Mouse (Mus musculus) gastrocnemius, postnatal 14 days (tissue): ENCODE measurements around the gene Hoxa10. TPM values are rescaled to one million over a fixed set of nuclear protein-coding genes. Genes with fewer than 3 reads are reported as not detected.

Experiments
- DNase-seq: peaks from one replicate; pipeline ENCODE4 v3.0.0; 2021; ENCODE audit warnings: mixed read lengths
- intact Hi-C: fragments of 180-260 bp; cut with DNase I; formaldehyde crosslinking; loops from one replicate; pipeline ENCODE4 v1.15.1; 2025; ENCODE audit warnings: low total_unique reads
- long read RNA-seq, 2 experiments: library from polyadenylated mRNA; stranded (forward); transcript quantifications; one replicate each; pipeline ENCODE4 v2.0.0; 2021
- total RNA-seq, 2 experiments: library from RNA; stranded (reverse); gene quantifications; 2 replicates each; pipeline ENCODE4 v1.2.3; 2021

Gene Hoxa10
- total RNA-seq = 10 to 100 TPM; 16.3 to 22.7 TPM
- long read RNA-seq, experiment 1, transcript Hoxa10-202 (2 exons, 2,565 nt) = minor isoform, 5 of 16 reads
- long read RNA-seq, experiment 1, transcript Hoxa10-201 (2 exons, 1,436 nt) = major isoform, 7 of 16 reads
- long read RNA-seq, experiment 1, partial matches to known transcripts = 0 of 16 reads
- long read RNA-seq, experiment 1, other reads (novel, unspliced or antisense) = 3 of 16 reads
- long read RNA-seq, experiment 2, transcript Hoxa10-202 (2 exons, 2,565 nt) = minor isoform, 12 of 37 reads
- long read RNA-seq, experiment 2, transcript Hoxa10-201 (2 exons, 1,436 nt) = major isoform, 16 of 37 reads
- long read RNA-seq, experiment 2, partial matches to known transcripts = 0 of 37 reads
- long read RNA-seq, experiment 2, other reads (novel, unspliced or antisense) = 8 of 37 reads

GRCm38 (mm10) chr6:52240389-52241000 lies at the start of gene Hoxa10:
Hoxa10 (minus strand) TSS chr6:52240854.
- intact Hi-C loops = no loop called here

DNA sequence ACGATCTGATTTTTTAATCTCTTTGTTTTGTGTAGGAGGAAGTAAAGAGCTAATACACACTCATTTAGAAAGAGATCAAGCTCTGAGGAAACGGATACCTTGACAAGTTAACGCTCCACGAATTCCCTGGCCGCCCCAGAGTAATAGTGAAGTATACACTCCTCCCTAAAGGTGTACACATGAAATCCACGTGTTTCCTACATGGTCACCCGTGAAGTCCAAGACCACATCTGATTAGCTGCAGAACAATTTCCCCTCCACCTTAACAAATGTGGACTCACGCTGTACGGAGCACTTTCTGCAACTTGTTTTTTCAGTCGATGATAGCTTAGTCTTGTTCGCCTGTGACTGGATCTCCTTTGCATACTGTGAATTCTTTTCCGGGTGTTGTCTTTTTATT lies 49.5 kb upstream of the Hoxa10 start:
- intact Hi-C loops = no loop called here
- DNase-seq = no peak

More at GRCm38 (mm10) chr6:52240389-52241000, at the start of gene Hoxa10:
- peak; percentile 93 for DNase-seq

GRCm38 (mm10) chr6:52283896-52284295 lies 43.2 kb upstream of the Hoxa10 start:
- intact Hi-C loops = no loop called here

DNA sequence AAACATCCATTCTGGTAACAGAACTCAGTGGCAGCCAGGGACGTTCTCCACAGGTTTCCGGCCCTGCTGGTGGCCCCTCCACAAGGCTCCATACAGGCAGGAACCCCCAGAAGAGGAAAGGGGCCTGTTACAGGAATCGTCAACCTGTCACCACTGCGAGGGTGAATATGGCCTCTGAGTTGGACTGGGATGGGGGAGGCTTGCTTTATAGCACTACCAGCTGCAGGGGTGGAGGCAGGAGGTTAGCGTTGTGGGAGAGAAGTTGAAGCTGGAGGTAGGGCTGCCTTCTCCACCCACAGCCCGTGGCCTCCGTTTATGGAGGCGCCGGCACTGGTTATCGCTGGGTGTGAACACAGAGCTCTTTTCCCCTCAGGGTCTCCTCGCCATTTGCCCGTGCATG lies 40.4 kb upstream of the Hoxa10 start:
- intact Hi-C loops = no loop called here
- DNase-seq = no peak

More at GRCm38 (mm10) chr6:52283896-52284295, 43.2 kb upstream of the Hoxa10 start:
- DNase-seq = no peak

DNA sequence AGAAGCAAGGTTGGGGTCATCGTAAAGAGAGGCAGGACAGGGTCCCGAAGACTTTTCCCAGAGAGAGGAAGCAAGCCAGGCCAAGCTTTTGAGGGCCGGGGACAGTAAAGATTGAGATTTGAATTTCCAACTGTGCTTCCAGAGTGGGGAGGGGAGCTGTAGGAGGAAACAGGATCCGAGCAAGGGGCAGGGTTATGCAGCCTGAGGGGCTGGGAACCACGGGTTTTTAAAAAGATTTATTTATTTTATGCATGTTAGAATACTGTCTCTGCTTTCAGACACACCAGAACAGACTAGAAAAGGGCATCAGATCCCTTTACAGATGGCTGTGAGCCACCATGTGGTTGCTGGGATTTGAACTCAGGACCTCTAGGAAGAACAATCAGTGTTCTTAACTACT lies 36.3 kb upstream of the Hoxa10 start:
- intact Hi-C loops = no loop called here
- no peak for DNase-seq

DNA sequence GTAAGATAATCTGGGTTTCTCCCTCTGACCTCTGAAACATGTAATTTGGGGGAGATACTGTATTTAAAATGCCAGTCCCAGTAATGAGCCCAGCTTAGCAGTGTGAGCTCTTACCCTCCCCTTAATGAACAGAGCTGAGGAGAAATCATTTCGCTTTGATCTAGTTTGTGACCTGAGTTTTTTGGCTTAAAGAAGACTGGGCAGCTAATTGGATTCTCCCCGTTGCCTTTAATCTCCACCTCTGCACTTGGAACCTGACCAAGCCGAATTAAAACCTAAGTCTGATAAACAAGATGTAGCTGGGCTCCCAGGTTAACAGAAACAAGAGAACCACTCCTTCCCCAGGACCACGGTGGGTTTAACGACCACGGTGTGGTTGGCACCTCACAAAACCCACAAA lies 35.7 kb upstream of the Hoxa10 start:
- intact Hi-C loops = no loop called here

GRCm38 (mm10) chr6:52275563-52276280 lies 35.1 kb upstream of the Hoxa10 start:
- intact Hi-C loops = no loop called here
- DNase-seq = no peak

More for the DNA sequence above, 35.7 kb upstream of the Hoxa10 start:
- no peak for DNase-seq

DNA sequence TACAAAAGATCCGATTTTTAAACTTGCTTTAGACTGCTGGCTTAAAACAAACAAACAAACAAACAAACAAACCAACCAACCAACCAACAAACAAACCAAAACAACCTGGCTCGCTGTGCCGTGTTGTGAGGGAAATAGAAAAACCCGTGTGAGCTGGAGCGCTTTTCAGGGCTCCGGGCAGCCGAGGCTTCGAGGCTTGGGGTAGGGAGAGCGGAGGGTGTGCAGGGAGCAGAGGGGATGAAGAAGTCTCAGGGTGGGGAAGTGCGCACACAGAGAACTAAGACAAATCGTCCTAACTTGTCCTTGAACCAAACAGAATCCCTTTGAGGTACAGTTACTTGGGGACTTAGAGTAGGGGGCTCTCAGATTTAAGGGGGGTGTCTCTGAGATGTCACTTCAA lies 33.9 kb upstream of the Hoxa10 start:
- no peak for DNase-seq
- intact Hi-C loops = no loop called here

DNA sequence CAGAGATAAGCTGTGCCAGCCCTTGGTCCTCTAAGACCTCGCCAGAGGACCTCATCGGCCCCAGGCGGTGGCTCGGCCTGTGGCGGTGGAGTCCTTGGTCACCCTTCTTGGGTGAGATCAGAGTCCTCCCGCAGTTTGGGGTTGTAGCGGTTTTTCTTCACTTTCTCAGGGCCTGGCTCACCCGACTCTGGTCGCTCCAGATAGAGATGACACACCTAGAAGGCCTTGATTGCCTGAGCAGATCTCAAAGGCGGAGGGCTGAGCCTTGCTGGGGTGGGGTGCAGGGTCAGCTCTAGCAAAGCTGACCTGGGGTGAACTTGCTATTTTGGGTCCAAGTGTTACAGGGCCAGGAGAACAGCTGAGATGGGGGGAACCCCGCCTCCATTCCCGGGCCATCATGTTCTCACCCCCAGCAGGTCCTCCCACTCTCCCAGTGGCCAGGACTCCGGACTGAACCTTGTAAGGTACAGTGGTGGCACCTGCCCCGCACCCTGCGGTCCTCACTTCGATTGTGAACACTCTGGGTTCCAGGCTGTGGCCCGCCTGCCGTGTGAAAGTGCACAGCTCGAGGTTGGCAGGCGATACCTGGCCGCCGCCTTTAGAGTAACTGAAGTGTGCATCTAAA lies 33.1 kb upstream of the Hoxa10 start:
- DNase-seq = no peak

GRCm38 (mm10) chr6:52272766-52273655 lies 32.4 kb upstream of the Hoxa10 start:
- intact Hi-C loops = no loop called here
- no peak for DNase-seq

More for the DNA sequence above, 33.1 kb upstream of the Hoxa10 start:
- intact Hi-C loops = no loop called here

DNA sequence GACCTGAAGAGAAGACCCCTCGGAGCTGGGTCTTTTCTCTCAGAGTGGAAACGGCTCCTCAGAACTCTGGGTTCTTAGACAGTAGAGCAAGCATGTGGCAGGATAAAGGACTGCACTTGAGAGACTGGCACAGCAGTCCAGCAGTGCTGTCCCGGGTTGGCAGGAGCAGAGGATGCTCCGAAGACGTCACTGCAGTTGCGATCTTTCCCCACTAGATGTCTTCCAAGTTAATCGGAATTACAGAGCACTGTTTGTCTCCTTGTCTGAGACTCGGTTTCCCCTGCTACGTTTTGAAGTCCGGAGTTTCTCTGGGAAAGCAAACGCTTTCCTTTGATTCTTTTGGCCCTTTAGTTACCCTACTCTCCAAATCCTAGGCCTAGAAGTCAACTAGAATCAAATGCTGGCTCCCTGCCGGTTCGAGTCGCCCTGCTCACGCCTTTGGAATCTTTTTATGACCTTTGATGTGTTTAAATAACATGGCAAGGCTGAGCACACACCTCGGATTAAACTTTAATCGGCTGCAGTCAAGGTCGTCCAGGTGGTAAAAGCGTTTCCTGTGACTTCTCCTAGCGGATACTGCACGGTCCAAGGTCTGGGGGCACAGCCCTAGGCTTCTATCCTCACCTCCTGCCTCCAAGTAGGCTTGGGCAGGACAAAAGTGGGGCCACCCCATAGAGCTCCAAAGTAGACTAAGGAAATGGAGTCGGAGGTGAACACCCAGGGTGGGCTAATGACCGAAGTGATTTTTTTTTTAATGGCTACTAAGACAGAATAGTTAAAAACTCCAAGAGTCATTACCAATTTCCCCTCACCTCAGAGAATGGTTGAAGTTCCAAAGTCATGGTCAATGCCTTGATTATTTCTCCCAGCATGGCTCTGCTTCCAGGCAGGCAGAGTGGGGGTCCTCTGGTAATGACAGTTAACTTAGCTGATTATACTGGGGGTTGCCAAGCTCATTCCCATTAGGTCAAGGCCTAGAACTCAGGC lies 30.1 kb upstream of the Hoxa10 start:
- DNase-seq = peak; percentile 56
- intact Hi-C loops = no loop called here

DNA sequence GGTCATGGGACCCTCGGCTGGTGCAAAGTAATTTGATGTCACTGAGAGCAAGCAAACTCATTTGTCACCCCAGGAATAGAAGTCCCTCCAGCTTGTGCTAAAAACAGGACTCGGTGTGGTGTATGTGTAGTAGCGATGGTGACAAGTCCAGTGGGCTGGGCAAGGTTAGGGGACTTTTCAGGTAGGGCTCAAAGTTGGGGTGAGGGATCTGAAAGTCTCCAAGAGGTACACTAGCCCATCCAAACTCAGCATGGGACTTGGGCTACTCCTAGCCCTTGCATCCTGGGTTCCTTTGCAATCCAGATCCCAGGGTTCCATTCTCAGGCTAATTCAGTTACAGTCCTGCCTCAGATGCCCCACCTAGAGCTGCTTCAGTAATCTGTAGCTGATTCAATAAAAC lies 28.1 kb upstream of the Hoxa10 start:
- DNase-seq = no peak
- intact Hi-C loops = loop anchor here (2.0 kb wide), 1 partner anchor 306 kb away; no protein-coding TSS in a partner anchor

DNA sequence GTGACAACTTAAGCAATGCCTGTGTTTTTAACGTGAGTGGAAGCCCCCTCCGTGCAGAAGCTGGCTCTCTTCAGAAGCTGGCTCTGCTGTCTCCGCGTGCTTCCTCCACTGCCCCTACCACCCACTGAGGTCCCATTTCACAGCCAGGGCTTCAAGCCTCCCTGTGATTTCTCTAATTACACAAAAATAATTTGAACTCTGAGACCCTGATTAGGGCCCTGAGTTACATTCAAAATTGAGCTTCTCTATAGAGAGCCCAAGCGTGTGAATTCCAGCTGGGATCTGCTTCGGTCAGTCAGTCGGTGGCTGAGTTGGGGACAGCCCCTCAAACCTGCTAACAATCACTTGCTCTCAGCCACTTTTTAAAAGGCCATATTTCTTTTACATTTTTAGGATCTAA lies 27.7 kb upstream of the Hoxa10 start:
- DNase-seq = no peak

DNA sequence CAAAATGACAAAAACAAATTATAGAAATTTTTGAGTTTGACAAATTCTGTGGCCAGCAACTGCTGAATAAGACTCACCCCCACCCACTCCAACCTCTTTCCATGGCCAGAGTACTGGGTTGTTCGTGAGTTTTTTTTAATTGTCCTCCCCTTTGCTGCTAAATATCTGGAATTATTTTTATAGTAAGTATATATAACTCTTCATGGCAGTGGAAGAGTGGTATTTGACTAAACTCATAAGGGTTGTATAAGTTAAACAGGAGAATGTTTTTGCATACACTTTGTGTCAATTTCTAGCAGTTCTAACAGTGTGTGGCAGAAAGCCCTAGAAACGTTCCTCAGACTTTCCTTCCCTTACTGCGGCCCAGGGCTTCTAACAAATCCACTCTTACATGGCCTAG lies 27.0 kb upstream of the Hoxa10 start:
- intact Hi-C loops = loop anchor here (2.0 kb wide), 1 partner anchor 307 kb away; no protein-coding TSS in a partner anchor

More for the DNA sequence above, 27.7 kb upstream of the Hoxa10 start:
- intact Hi-C loops = loop anchor here (2.0 kb wide), 1 partner anchor 306 kb away; no protein-coding TSS in a partner anchor

DNA sequence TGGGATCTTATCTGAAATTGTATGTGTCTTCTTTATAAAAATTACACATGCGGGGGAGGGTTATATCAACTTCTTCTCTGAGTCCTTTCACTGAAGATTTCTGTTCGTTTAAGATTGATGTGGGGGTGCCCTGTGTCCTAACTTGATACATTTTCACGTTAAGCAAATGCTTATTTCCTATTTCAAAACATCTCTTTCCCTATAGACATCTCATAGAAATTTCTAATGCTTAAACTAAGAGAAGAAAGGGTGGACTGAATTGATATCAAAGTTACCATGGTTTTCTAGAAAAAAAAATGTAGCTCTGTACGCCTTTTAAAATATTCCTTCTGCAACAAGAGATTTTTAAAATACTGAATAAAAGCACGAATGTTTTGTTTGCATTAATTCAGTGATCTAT lies 26.6 kb upstream of the Hoxa10 start:
- no peak for DNase-seq
- intact Hi-C loops = no loop called here

More for the DNA sequence above, 27.0 kb upstream of the Hoxa10 start:
- DNase-seq = no peak

DNA sequence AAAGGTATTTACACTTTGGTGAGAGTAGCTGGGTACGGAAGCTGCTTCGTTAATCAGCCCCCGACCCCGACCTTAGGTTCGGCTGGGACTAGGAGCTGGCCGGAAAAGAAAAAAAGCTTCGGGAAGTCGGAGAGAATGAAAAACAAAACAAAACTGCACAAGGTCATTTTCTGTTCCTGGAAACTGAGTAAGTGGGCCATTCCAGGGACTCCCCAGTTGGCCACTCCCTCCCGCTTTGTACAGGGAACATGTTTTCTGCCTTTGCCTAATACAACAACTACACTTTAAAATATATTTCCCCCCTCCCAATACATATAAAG lies 26.0 kb upstream of the Hoxa10 start:
- intact Hi-C loops = no loop called here
- DNase-seq = no peak

DNA sequence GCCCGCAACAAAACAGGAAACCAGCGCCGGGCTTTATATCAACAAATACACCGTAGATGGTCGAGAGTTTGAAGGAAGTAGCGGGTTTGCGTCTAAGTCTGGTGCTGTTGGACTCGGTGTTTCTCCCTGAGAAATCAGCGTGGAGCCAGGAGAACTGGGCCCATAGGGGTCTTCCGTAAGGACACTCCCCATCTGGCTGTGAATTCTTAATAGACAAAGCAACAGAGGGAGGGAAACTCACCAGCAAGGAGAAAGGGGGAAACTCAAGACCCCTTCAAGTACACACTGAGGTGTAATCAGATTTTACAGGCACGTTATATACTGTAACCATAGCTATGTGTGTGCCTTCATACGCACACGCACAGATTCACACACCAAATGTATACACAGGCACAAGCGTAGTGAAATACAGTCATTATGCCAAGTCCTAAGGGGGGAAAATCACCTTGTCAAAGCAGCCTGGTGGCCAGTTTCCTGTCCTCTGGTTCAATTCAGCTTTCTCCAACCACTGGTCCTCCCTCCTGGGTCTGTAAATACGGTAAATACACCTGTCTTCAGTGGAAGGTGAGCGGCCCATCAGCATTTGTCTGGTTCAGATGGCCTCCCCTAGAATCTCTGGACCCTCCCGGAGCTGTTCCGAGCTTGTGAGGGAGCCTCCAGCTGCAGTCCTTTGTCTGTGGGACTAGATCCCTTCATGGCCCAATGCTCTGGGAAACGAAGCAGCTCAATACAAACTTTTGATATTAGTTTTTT lies 25.4 kb upstream of the Hoxa10 start:
- intact Hi-C loops = no loop called here
- DNase-seq = no peak
